Comparison of ENCODE assay signal across 16 mouse cellular contexts in genomic region chr9:65794313-65794712, GRCm38 (mm10). TPM values are rescaled to one million over a fixed set of nuclear protein-coding genes. Genes with fewer than 3 reads are reported as not detected.
DNase-seq lines count a peak whose midpoint lies in the region; ATAC-seq lines count a peak whose summit lies in the region.
"Had no signal": no experiment of that assay in that cellular context is flagged by ENCODE, and none has a peak within 500 bp of the region (broad histone marks: within the 10 kb centered on the region; RNA-seq: fewer than 3 reads in every experiment).

No protein-coding gene starts in this region.

- 61% methylated on average over 7 of the region's 7 CpGs for WGBS in hindbrain, embryonic 15.5 days
- WGBS in hindbrain, embryonic 16.5 days = 54% methylated on average over 7 of the region's 7 CpGs

- H3K9ac ChIP-seq in hindbrain, embryonic 15.5 days = no peak overlapping the region
- no peak overlapping the region for H3K9ac ChIP-seq in hindbrain, embryonic 16.5 days (ENCODE audit: low read depth, low read length)
- H3K9ac ChIP-seq: forebrain, embryonic 13.5 days; heart, embryonic 12.5 days had no signal

- peak; percentile 78 for DNase-seq in Muller cell, postnatal 12 days (ENCODE audit: inconsistent ontology term)
- peak; percentile 60 for DNase-seq in forelimb bud, embryonic 11.5 days (ENCODE audit: low read depth, low spot score)
- peak; percentile 62 for DNase-seq in retina, embryonic 14.5 days (ENCODE audit: low spot score)
- no peak for DNase-seq in thymus, postnatal 36 days
- no peak for DNase-seq in thymus, postnatal 14 days
- DNase-seq: adrenal gland, postnatal 25 days; cerebellum, adult 9-10 months; heart, postnatal 10 days; kidney, adult 9 months; lung, postnatal 10 days had no signal

- H3K9me3 ChIP-seq in hindbrain, embryonic 15.5 days = no peaks in the 10 kb centered on the region
- H3K9me3 ChIP-seq in hindbrain, embryonic 16.5 days (ENCODE audit: control insufficient read depth, low read length) = no peaks in the 10 kb centered on the region
- H3K9me3 ChIP-seq: forebrain, embryonic 13.5 days; heart, embryonic 12.5 days; hindbrain, embryonic 10.5 days; midbrain, embryonic 10.5 days had no signal

- no peak overlapping the region for H3K4me2 ChIP-seq in hindbrain, embryonic 15.5 days
- no peak overlapping the region for H3K4me2 ChIP-seq in hindbrain, embryonic 16.5 days (ENCODE audit: low read length)
- H3K4me2 ChIP-seq: forebrain, embryonic 13.5 days; heart, embryonic 12.5 days had no signal

- H3K4me3 ChIP-seq in hindbrain, embryonic 15.5 days = no peak overlapping the region
- H3K4me3 ChIP-seq in hindbrain, embryonic 16.5 days (ENCODE audit: low read length) = no peak overlapping the region
- H3K4me3 ChIP-seq: forebrain, embryonic 13.5 days; heart, embryonic 12.5 days; hindbrain, embryonic 10.5 days; midbrain, embryonic 10.5 days had no signal

- H3K27me3 ChIP-seq in hindbrain, embryonic 15.5 days = no peaks in the 10 kb centered on the region
- H3K27me3 ChIP-seq in hindbrain, embryonic 16.5 days (replicated peaks; ENCODE audit: control insufficient read depth, insufficient read depth, low read length) = no peaks in the 10 kb centered on the region
- H3K27me3 ChIP-seq: forebrain, embryonic 13.5 days; heart, embryonic 12.5 days had no signal

- ATAC-seq in hindbrain, embryonic 15.5 days (ENCODE audit: low FRiP score, low read depth) = no peak
- ATAC-seq in hindbrain, embryonic 16.5 days = no peak
- ATAC-seq: forebrain, embryonic 13.5 days had no signal

- H3K27ac ChIP-seq in hindbrain, embryonic 15.5 days (replicated peaks) = 0 out of 2 replicates have a peak overlapping the region, but pooled peaks have one; percentile 2
- H3K27ac ChIP-seq in hindbrain, embryonic 16.5 days (ENCODE audit: low read depth, low read length) = no peak overlapping the region
- H3K27ac ChIP-seq: hindbrain, embryonic 10.5 days; midbrain, embryonic 10.5 days had no signal

- H3K4me1 ChIP-seq in hindbrain, embryonic 15.5 days (replicated peaks) = peaks cover 60% of the 10 kb centered on the region
- peaks cover 25% of the 10 kb centered on the region for H3K4me1 ChIP-seq in hindbrain, embryonic 16.5 days (ENCODE audit: control insufficient read depth, insufficient read depth, low read depth, low read length)

- H3K36me3 ChIP-seq in hindbrain, embryonic 15.5 days = no peaks in the 10 kb centered on the region
- H3K36me3 ChIP-seq in hindbrain, embryonic 16.5 days (ENCODE audit: control insufficient read depth, insufficient read depth, low read length) = no peaks in the 10 kb centered on the region; the same call in 1 of the 2 replicates

RNA-seq across cellular contexts. Expression of gene Zfp609, which starts 33.1 kb away (rescaled TPM):
- polyA plus RNA-seq in hindbrain, embryonic 15.5 days (2015; fragmentation: Nextera tagmentation; extraction: Ambion mirVana) = 7.7 and 8.5 TPM in 2 replicates
- polyA plus RNA-seq in hindbrain, embryonic 16.5 days (2015; fragmentation: Nextera tagmentation; extraction: Ambion mirVana) = 5.0 and 5.4 TPM in 2 replicates

Comparison
In these comparisons a context has a peak if more than half of its experiments do, and no peak if none do; other contexts are left out.
1. DNase-seq: peak in Muller cell, postnatal 12 days (single experiment), forelimb bud, embryonic 11.5 days (single experiment) and retina, embryonic 14.5 days (single experiment); none in thymus, postnatal 36 days (0 of 2) and thymus, postnatal 14 days (single experiment).